Mouse (Mus musculus) layer of hippocampus, adult 2 months (tissue): ENCODE data around the gene Insc. TPM values are rescaled to one million over a fixed set of nuclear protein-coding genes. Genes with fewer than 3 reads are reported as not detected.
"Not testable (repeated sequence)": the region's sequence is repeated elsewhere in the genome, so short reads cannot be mapped to it uniquely, and the experiment has no call there.

Experiments used
- DNase-seq, 2 experiments: peaks; one replicate each; pipeline ENCODE4 v3.0.0; 2022; ENCODE audit warnings: low spot score in 2 of 2
- H3K27ac ChIP-seq: fragments of 200-600 bp; 2 replicates; pipeline ENCODE4 v1.8.1; 2022
- H3K4me3 ChIP-seq: fragments of 200-600 bp; 2 replicates; pipeline ENCODE4 v1.8.1; 2022; ENCODE audit warnings: mild to moderate bottlenecking
- CTCF ChIP-seq: fragments of 200-600 bp; conservative IDR thresholded peaks from 2 replicates; pipeline ENCODE4 v1.8.1; 2022; ENCODE audit warnings: antibody characterized with exemption, mild to moderate bottlenecking, moderate library complexity
- long read RNA-seq, 2 experiments: library from polyadenylated mRNA; stranded (forward); transcript quantifications; one replicate each; pipeline ENCODE4 v2.0.0; 2021; ENCODE audit warnings: borderline mapping rate in 2 of 2
- total RNA-seq, 2 experiments: library from RNA; stranded (reverse); gene quantifications; 2 replicates each; pipeline ENCODE4 v1.2.3; 2021

Insc gene
- 1 to 10 TPM; 3.7 to 4.6 TPM for total RNA-seq
- long read RNA-seq, experiment 1, partial matches to known transcripts: 0 of 6 reads
- long read RNA-seq, experiment 1, other reads (novel, unspliced or antisense): 2 of 6 reads
- long read RNA-seq, experiment 2: 0 reads

DNA sequence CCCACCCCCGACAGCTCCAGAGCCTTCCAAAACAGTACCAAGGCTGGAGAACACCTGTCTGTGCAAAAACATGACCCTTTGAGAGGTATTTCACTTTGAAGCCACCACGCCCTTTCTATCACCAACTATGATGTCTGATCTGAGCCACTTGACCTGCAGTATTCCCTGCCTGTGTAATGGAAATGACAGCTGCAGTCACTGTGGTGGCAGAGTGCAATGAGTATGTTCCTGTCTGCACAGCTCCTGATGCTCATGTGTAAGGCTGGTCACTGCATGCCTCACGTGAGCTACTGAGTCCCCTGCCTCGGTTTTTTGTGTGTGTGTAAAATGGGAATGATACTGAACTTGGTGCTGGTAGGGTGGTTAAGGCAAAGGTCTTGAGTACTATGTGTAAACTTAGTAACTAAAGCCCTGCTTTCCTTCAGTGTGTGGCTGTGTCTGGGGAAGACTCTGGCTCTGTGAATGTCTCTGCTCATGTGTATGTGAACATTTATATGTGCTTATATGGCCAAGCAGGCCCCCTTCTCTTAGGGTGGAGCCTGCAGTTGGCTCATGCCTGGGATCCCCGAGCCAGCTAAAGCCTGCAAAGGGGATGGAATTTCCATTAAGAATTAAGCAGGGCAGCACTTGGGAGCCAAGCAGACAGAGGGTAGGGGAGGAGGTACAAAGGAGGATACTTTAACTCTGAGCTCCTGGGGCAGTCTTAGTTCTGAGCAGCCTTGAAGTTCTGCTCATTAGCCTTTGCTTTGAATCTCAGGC lies at the start of gene Insc:
TSS of gene Insc (plus strand) at position 673 of the 759 bp plus-strand sequence.
- Histone ChIP-seq H3K27ac (no peak within 1 kb of the TSS), H3K4me3 (no peak within 1 kb of the TSS)
- TF ChIP-seq CTCF: no peak
- no peak for DNase-seq

DNA sequence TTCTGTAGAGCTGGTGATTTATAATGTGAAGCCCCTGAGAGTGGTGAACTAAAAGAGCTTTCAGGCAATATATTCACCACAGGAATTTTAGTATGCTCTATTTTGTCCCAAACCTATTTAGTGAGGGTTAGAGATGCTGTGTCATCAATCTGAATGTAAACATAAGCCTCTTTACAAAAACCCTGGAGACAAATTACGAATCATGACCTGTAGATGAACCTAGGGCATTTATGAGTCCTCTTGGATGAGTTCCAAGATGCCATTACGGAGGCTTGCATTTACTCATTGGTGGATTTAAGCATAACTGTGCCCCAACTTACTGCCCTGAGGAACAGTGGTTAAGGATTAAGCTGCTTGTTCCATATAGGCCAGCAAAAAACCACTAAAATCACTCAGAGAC lies 42.6 kb upstream of the Insc start:
- H3K27ac ChIP-seq: no peak overlapping the region
- no peak overlapping the region for H3K4me3 ChIP-seq
- no peak for DNase-seq
- TF ChIP-seq CTCF: no peak

- DNase-seq: no peak
- Histone ChIP-seq H3K4me3 (no peak overlapping the region), H3K27ac (no peak overlapping the region)
- TF ChIP-seq CTCF: no peak
Observed at GRCm38 (mm10) chr7:114706716-114707115, 36.8 kb upstream of the Insc start.

DNA sequence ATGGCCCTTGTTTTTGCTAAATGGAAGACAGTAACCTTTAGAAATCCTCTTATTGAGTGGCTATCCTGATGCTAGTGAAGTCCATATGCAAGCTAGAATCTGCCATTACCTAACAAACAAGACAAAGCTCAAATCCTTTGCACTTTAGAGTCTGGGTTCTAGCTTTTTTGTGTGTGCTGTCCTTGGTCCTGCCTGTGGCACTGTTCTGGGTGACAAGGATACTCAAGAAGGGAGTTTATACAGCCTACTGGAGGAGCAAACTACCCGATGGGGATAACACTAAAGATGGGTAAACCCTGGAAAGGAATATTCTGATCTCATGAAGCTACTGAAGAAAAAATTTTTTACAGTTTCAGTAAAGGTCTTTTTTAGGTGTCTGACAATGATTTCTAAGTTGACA lies 36.1 kb upstream of the Insc start:
- DNase-seq: no peak
- TF ChIP-seq CTCF: no peak
- Histone ChIP-seq H3K27ac (no peak overlapping the region), H3K4me3 (no peak overlapping the region)

- no peak for DNase-seq
- no peak overlapping the region for H3K27ac ChIP-seq
- H3K4me3 ChIP-seq: no peak overlapping the region
- TF ChIP-seq CTCF: no peak
Observed at GRCm38 (mm10) chr7:114710419-114710818, 33.1 kb upstream of the Insc start.

GRCm38 (mm10) chr7:114712523-114712922 lies 31.0 kb upstream of the Insc start:
- DNase-seq: no peak
- H3K27ac ChIP-seq: no peak overlapping the region
- no peak overlapping the region for H3K4me3 ChIP-seq
- TF ChIP-seq CTCF: no peak

DNA sequence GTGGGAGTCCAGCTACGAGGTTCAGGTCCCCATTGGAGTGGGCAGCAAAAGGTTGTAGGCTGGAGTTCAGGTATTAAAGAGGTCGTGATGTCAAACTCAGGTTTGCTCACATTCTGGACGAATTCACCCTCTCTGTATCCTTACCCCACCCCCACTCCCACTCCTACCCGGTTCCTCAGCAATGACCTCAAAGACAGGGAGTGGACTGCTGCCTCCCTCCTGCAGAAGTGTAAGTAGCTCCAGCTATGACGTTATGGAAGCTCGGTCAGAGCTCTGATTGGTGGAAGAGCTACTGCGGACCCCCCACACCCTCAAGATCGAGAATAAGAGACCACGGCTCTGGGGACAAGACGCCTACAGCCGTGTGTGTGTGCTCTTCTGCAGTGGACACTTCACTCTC lies 25.2 kb upstream of the Insc start, which contains the start of gene Calcb:
TSS of gene Calcb (plus strand) at position 344 of the 400 bp plus-strand sequence.
- Histone ChIP-seq H3K27ac (no peak within 1 kb of the TSS), H3K4me3 (no peak within 1 kb of the TSS)
- no peak for DNase-seq
- no peak for TF ChIP-seq CTCF

GRCm38 (mm10) chr7:114719381-114720131 lies 23.9 kb upstream of the Insc start:
- Histone ChIP-seq H3K4me3 (no peak overlapping the region), H3K27ac (no peak overlapping the region)
- peak in 1 of 2 experiments; percentile 3 for DNase-seq
- peak; percentile 66 for TF ChIP-seq CTCF

DNA sequence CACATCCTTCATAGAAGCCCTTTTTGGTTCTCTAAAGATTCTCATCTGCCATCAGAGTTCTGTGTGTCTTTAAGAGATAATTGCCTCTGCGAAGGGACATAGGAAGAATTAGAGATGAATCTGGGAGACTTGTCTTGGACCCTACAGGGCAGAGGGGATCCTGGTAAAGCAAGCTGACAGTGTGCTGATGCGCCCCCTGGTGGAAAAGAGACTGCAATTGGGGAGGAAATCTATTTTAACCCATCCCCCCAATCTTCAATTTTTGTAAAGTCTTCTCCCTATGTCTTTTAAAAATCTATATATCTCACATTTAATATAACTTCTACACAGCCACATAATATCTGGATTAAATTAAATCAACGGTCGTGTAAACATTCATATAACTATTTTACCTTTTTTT lies 13.8 kb upstream of the Insc start:
- H3K27ac ChIP-seq, H3K4me3 ChIP-seq, DNase-seq: not testable (repeated sequence)
- TF ChIP-seq CTCF: peak; percentile 73

DNA sequence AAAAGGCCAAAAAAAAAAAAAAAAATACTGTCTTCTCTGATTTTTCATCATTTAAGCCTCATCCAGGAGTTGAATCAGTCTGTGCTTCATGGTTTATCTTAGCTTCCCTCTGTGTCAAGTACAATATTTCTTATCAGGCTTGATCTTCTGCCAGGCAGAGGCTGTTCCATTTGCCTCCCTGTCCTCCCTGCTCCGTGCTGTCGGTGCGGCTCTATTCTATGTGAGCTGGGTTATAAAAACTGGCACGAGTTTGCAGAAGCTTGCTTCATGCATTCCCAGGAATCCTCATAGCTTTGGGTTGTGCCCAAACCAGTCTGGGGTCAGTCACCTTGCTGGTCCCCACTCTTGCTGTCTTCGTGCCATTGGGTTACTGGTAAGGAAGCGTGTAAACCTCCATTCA lies 12.3 kb upstream of the Insc start:
- H3K27ac ChIP-seq: no peak overlapping the region
- no peak for TF ChIP-seq CTCF

DNA sequence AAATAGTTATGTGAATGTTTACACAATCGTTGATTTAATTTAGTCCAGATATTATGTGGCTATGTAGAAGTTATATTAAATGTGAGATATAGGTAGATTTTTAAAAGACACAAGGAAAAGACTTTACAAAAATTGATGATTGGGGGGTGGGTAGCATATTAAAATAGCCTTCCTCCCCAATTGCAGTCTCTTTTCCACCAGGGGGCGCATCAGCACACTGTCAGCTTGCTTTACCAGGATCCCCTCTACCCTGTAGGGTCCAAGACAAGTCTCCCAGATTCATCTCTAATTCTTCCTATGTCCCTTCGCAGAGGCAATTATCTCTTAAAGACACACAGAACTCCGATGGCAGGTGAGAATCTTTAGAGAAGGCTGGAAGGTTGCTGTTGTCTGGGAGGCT lies 11.8 kb upstream of the Insc start:
- peak; percentile 73 for TF ChIP-seq CTCF
- H3K27ac ChIP-seq, H3K4me3 ChIP-seq, DNase-seq: not testable (repeated sequence)

More for the DNA sequence above, 12.3 kb upstream of the Insc start:
- H3K4me3 ChIP-seq: no peak overlapping the region
- DNase-seq: no peak

DNA sequence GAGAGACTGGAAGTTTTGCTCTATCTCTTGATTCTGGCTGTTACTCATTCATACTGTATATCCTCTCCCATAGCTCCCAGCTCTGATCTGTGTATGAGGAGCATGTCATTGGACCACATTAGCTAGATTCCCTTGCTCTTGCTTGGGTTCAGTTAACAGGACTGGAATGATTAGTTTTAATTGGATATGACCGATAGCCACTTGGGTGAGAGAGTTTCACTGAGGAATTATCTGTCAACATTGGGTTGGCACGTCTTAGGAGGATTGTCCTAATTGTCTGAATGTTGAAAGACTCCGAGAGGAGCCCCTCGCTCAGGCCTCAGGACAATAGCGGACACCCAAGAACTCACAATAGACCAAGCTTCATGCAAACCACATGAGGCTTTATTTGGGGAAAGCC lies 7.2 kb upstream of the Insc start:
- DNase-seq: no peak
- no peak for TF ChIP-seq CTCF

GRCm38 (mm10) chr7:114738166-114738565 lies 5.3 kb upstream of the Insc start:
- DNase-seq: no peak
- H3K27ac ChIP-seq: no peak overlapping the region
- no peak for TF ChIP-seq CTCF
- H3K4me3 ChIP-seq: no peak overlapping the region

More for the DNA sequence above, 7.2 kb upstream of the Insc start:
- Histone ChIP-seq H3K27ac (no peak overlapping the region), H3K4me3 (no peak overlapping the region)
